In the genomic region with DNA sequence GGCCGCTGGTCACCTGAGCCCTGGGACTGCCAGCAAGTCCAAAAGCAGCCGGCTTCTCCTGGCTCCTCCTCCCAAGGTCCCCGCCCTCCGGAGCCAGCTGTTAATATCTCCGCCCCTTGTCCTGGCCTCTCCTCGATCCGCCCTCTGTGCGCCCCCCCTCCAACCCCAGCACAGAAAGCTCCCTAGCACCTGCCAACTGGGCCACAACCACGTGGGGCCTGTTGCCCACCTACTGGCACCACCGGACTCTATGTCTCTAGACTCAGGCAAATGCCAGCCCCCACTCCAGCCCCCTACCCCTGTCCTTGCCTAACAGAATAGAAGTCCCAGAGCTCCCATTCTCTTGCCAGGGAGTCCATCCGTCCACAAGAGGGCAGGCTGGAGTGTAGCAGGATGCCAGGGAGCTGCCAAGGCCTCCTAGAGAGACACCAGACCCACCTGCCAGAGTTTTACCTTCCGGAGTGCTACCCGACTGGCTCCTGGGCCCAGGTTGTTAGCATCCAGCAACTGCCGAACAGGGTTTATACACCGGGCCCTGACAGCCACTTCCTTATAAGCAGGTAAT, we compare ENCODE assay signal across 8 mouse cellular contexts. TPM values are rescaled to one million over a fixed set of nuclear protein-coding genes. Genes with fewer than 3 reads are reported as not detected.
A peak's percentile ranks its signal among the peaks of the same experiment; 100 is the strongest.
DNase-seq lines count a peak whose midpoint lies in the region; ATAC-seq and TF ChIP-seq lines count a peak whose summit lies in the region.

No protein-coding gene starts in this region.

- no peak overlapping the region for H3K27ac ChIP-seq in bone marrow macrophage, adult 2 months (ENCODE audit: insufficient read depth, low read depth, low read length)
- no peak overlapping the region for H3K27ac ChIP-seq in embryonic fibroblast, embryonic 13.5 days (ENCODE audit: insufficient read depth, low read length)
- H3K27ac ChIP-seq in heart, embryonic 12.5 days (ENCODE audit: poor library complexity, severe bottlenecking) = peak overlapping the region; percentile 39; the same call in 1 of the 2 replicates
- H3K27ac ChIP-seq in kidney, postnatal 0 days = no peak overlapping the region

- DNase-seq in kidney, postnatal 0 days (ENCODE audit: low spot score) = peak; percentile 91
- peak; percentile 86 for DNase-seq in liver
- peak; percentile 72 for DNase-seq in neural tube, embryonic 10.5 days (ENCODE audit: extremely low spot score, low spot score)
- DNase-seq in testis, postnatal 10 days (ENCODE audit: low spot score) = peak; percentile 91

- H3K36me3 ChIP-seq in C2C12 (ENCODE audit: control insufficient read depth, insufficient read depth) = no peaks in the 10 kb centered on the region
- H3K36me3 ChIP-seq in heart, embryonic 12.5 days = no peaks in the 10 kb centered on the region
- no peaks in the 10 kb centered on the region for H3K36me3 ChIP-seq in kidney, postnatal 0 days (ENCODE audit: insufficient read depth, low read length)

- H3K9ac ChIP-seq in heart, embryonic 12.5 days = peak overlapping the region; percentile 48; the same call in 1 of the 2 replicates
- H3K9ac ChIP-seq in kidney, postnatal 0 days (ENCODE audit: low read depth, low read length) = no peak overlapping the region

- 7% methylated on average over 15 of the region's 15 CpGs for WGBS in heart, embryonic 12.5 days
- WGBS in kidney, postnatal 0 days = 10% methylated on average over 15 of the region's 15 CpGs

- no peak overlapping the region for H3K4me3 ChIP-seq in C2C12 (ENCODE audit: insufficient read depth, poor library complexity, severe bottlenecking)
- H3K4me3 ChIP-seq in bone marrow macrophage, adult 2 months (ENCODE audit: insufficient read depth, low read length) = no peak overlapping the region
- H3K4me3 ChIP-seq in embryonic fibroblast, embryonic 13.5 days (ENCODE audit: insufficient read depth, low read length) = no peak overlapping the region; the same call in 1 of the 2 replicates
- peak overlapping the region; percentile 30 for H3K4me3 ChIP-seq in heart, embryonic 12.5 days
- H3K4me3 ChIP-seq in kidney, postnatal 0 days (replicated peaks; ENCODE audit: low read depth, low read length) = 0 out of 2 replicates have a peak overlapping the region, but pooled peaks have one; percentile 9

- H3K4me1 ChIP-seq in bone marrow macrophage, adult 2 months (ENCODE audit: control insufficient read depth, insufficient read depth, low read length) = peaks cover 8% of the 10 kb centered on the region; the same call in 1 of the 2 replicates
- H3K4me1 ChIP-seq in embryonic fibroblast, embryonic 13.5 days (ENCODE audit: control insufficient read depth, insufficient read depth, low read length) = no peaks in the 10 kb centered on the region; the same call in 1 of the 2 replicates
- H3K4me1 ChIP-seq in heart, embryonic 12.5 days (replicated peaks) = peaks cover 33% of the 10 kb centered on the region
- peaks cover 13% of the 10 kb centered on the region; the same call in 1 of the 2 replicates for H3K4me1 ChIP-seq in kidney, postnatal 0 days (replicated peaks; ENCODE audit: insufficient read depth, low read length)

- peak overlapping the region; percentile 66 for H3K4me2 ChIP-seq in heart, embryonic 12.5 days
- peak overlapping the region; percentile 43 for H3K4me2 ChIP-seq in kidney, postnatal 0 days (ENCODE audit: low read length)

- no peaks in the 10 kb centered on the region for H3K79me2 ChIP-seq in C2C12 (ENCODE audit: control insufficient read depth, insufficient read depth)

- peak; percentile 55 for TF ChIP-seq CTCF in C2C12 (IDR thresholded peaks at IDR 0.05; ENCODE audit: control insufficient read depth, insufficient read depth, insufficient read length)
- TF ChIP-seq CTCF in bone marrow macrophage, adult 2 months (IDR thresholded peaks at IDR 0.05; ENCODE audit: low read depth, low read length) = peak; percentile 22; the same call in 1 of the 2 replicates
- TF ChIP-seq CTCF in embryonic fibroblast, embryonic 13.5 days (IDR thresholded peaks at IDR 0.05; ENCODE audit: borderline replicate concordance, insufficient read depth, low read length) = peak; percentile 64; the same call in 1 of the 2 replicates
- peak; percentile 86 for TF ChIP-seq CTCF in kidney, postnatal 0 days (IDR thresholded peaks at IDR 0.05; ENCODE audit: low read depth)

- no peak overlapping the region for H3ac ChIP-seq in C2C12 (ENCODE audit: control insufficient read depth, insufficient read length, low read depth)

- H3K79me3 ChIP-seq in C2C12 (ENCODE audit: low read depth) = no peaks in the 10 kb centered on the region

- TF ChIP-seq POLR2A in bone marrow macrophage, adult 2 months (IDR thresholded peaks at IDR 0.05; ENCODE audit: borderline replicate concordance, low read depth, low read length) = no peak
- no peak for TF ChIP-seq POLR2A in embryonic fibroblast, embryonic 13.5 days (IDR thresholded peaks at IDR 0.05; ENCODE audit: low read depth, low read length)

- H3K9me3 ChIP-seq in heart, embryonic 12.5 days (replicated peaks) = no peaks in the 10 kb centered on the region
- H3K9me3 ChIP-seq in kidney, postnatal 0 days (replicated peaks; ENCODE audit: low read length) = no peaks in the 10 kb centered on the region

- ATAC-seq in heart, embryonic 12.5 days (ENCODE audit: insufficient number of reproducible peaks, low FRiP score) = peak; percentile 81
- peak; percentile 86 for ATAC-seq in kidney, postnatal 0 days (replicated peaks; ENCODE audit: low FRiP score, low read depth)

- H3K27me3 ChIP-seq in C2C12 (ENCODE audit: control insufficient read depth, insufficient read depth, insufficient read length) = no peaks in the 10 kb centered on the region
- no peaks in the 10 kb centered on the region for H3K27me3 ChIP-seq in heart, embryonic 12.5 days (replicated peaks)
- no peaks in the 10 kb centered on the region for H3K27me3 ChIP-seq in kidney, postnatal 0 days (ENCODE audit: insufficient read depth, low read length)

TF ChIP-seq in C2C12, 6 proteins besides CTCF, POLR2A, EP300 and RAD21:
- TF ChIP-seq FOSL1 (IDR thresholded peaks at IDR 0.05; ENCODE audit: insufficient read depth, low read length, poor library complexity, severe bottlenecking) (no peak), CEBPB (IDR thresholded peaks at IDR 0.05; ENCODE audit: low read depth) (no peak), MYOG (IDR thresholded peaks at IDR 0.05; ENCODE audit: control insufficient read depth, extremely low read depth, insufficient read length) (no peak), MAX (IDR thresholded peaks at IDR 0.05) (no peak), MYOD1 (IDR thresholded peaks at IDR 0.05; ENCODE audit: control insufficient read depth, insufficient read length, low read depth) (no peak), USF1 (IDR thresholded peaks at IDR 0.05; ENCODE audit: low read depth) (no peak)

RNA-seq across cellular contexts. Expression of a gene that starts 4.9 kb away (rescaled TPM):
- 0.54 TPM for polyA plus RNA-seq in C2C12 (2012; fragmentation: generic; extraction: Trizol)
- polyA plus RNA-seq in bone marrow macrophage, adult 2 months (2012; ENCODE audit: insufficient read depth, insufficient read length, missing spikeins) = 5.6 and 6.6 TPM in 2 replicates
- 3.9 and 4.8 TPM in 2 replicates for polyA plus RNA-seq in embryonic fibroblast, embryonic 13.5 days (2011; ENCODE audit: insufficient read length, low read depth, missing spikeins)
- 4.1 and 5.6 TPM in 2 replicates for polyA plus RNA-seq in heart, embryonic 12.5 days (2016; fragmentation: Nextera tagmentation; extraction: Ambion mirVana)
- 1.7 and 1.9 TPM in 2 replicates for polyA plus RNA-seq in kidney, postnatal 0 days (2015; fragmentation: Nextera tagmentation; extraction: Ambion mirVana)

Comparison
In these comparisons a context has a peak if more than half of its experiments do, and no peak if none do; other contexts are left out.
1. H3K4me3 ChIP-seq: peak in heart, embryonic 12.5 days (single experiment) and kidney, postnatal 0 days (single experiment); none in C2C12 (single experiment), bone marrow macrophage, adult 2 months (single experiment) and embryonic fibroblast, embryonic 13.5 days (single experiment).
2. CTCF ChIP-seq: peak in every context shown above with its lines; median percentile 86 in kidney, postnatal 0 days; 64 in embryonic fibroblast, embryonic 13.5 days; 55 in C2C12; 22 in bone marrow macrophage, adult 2 months.
3. Peak in every context shown above with its lines, with median percentiles within 50 percentile points of each other: DNase-seq.